Comparison of ENCODE assay signal across 17 mouse cellular contexts in the genomic region with DNA sequence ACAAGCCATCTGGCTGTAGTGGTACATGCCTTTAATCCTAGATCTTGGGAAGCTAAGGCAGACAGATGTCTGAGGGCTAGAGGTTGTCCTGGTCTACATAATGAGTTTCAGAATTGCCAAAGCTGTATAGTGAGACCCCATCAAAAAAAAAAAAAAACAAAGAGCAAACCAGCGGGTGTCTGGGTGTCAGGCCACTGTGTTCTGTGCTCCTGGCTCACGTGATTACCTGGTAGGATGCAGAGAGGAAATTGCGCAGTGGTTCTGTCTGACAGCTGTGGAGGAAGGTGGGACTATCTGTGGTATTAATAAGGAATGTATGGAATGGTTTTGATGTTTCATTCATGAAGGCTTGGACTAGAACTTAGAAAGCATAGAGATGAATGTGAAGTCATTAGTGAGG.
"Had no signal": no experiment of that assay in that cellular context is flagged by ENCODE, and none has a peak within 500 bp of the region (broad histone marks: within the 10 kb centered on the region; RNA-seq: fewer than 3 reads in every experiment).

No protein-coding gene starts in this region.

- DNase-seq: gastrocnemius, adult 2 months; gastrocnemius, postnatal 10 days; gastrocnemius, postnatal 25 days; heart, adult 2 months; heart, postnatal 10 days; heart, postnatal 4 days; kidney, adult 11 months; kidney, adult 2 months; kidney, adult 9 months; kidney, postnatal 14 days; kidney, postnatal 36 days; layer of hippocampus, adult 9-11 months; layer of hippocampus, postnatal 36 days; liver; liver, embryonic 13.5 days had no signal

- ATAC-seq: hindbrain, embryonic 16.5 days; intestine, embryonic 16.5 days had no signal
